ENCODE assay signal across 17 mouse cellular contexts in the genomic region with DNA sequence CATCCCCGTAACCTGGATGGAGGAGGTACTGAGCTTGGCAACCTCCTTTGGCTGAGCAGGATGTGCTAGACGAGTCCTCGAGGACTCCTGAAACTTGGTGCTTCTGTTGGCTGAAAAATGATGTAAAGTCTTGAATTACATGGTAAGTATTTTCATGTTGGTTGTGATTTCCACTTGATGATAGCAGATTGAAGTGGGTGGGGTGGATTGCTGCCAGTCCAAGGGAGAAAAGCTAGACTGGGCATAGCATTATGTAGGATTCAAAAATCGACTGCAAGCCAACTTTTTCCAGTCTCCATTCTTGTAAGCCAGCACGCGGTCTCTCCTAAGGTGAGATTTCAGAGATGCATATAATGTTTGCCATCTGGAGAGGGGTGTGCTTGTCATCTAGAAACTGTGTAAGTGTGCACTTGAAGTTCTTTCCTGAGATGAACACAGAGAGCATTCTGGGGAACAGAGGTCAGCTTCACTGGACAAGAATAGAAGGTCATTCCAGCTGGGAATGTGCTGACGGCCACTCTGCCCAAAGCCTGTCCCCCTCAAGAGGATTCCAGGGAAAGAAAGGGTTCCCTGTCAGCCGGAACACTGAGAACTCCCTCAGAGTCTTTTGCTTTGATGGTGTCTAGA. TPM values are rescaled to one million over a fixed set of nuclear protein-coding genes. Genes with fewer than 3 reads are reported as not detected.
DNase-seq lines count a peak whose midpoint lies in the region; ATAC-seq and TF ChIP-seq lines count a peak whose summit lies in the region.
"Had no signal": no experiment of that assay in that cellular context is flagged by ENCODE, and none has a peak within 500 bp of the region (broad histone marks: within the 10 kb centered on the region; RNA-seq: fewer than 3 reads in every experiment).

No protein-coding gene starts in this region.

- H3K27me3 ChIP-seq in heart, embryonic 12.5 days (replicated peaks): no peaks in the 10 kb centered on the region
- no peaks in the 10 kb centered on the region for H3K27me3 ChIP-seq in lung, postnatal 0 days (replicated peaks; ENCODE audit: insufficient read depth, low read length)
- no peaks in the 10 kb centered on the region for H3K27me3 ChIP-seq in kidney, embryonic 16.5 days (ENCODE audit: insufficient read depth, low read length)
- H3K27me3 ChIP-seq: embryonic facial prominence, embryonic 15.5 days; forebrain, embryonic 15.5 days; limb, embryonic 15.5 days; midbrain, embryonic 15.5 days; neural tube, embryonic 13.5 days had no signal

- no peak overlapping the region for H3K9ac ChIP-seq in heart, embryonic 12.5 days
- no peak overlapping the region for H3K9ac ChIP-seq in lung, postnatal 0 days (replicated peaks; ENCODE audit: low read depth)
- H3K9ac ChIP-seq in kidney, embryonic 16.5 days (replicated peaks; ENCODE audit: low read length): no peak overlapping the region
- H3K9ac ChIP-seq: embryonic facial prominence, embryonic 15.5 days; forebrain, embryonic 15.5 days; limb, embryonic 15.5 days; midbrain, embryonic 15.5 days; neural tube, embryonic 13.5 days had no signal

- TF ChIP-seq CTCF in lung, postnatal 0 days (IDR thresholded peaks at IDR 0.05): no peak

- H3K4me3 ChIP-seq in heart, embryonic 12.5 days: no peak overlapping the region
- no peak overlapping the region for H3K4me3 ChIP-seq in lung, postnatal 0 days (ENCODE audit: low read depth, low read length)
- H3K4me3 ChIP-seq in kidney, embryonic 16.5 days (ENCODE audit: low read length): no peak overlapping the region
- H3K4me3 ChIP-seq: embryonic facial prominence, embryonic 15.5 days; forebrain, embryonic 15.5 days; limb, embryonic 15.5 days; midbrain, embryonic 15.5 days; neural tube, embryonic 13.5 days had no signal

- H3K27ac ChIP-seq in heart, embryonic 12.5 days (ENCODE audit: poor library complexity, severe bottlenecking): 0 out of 2 replicates have a peak overlapping the region, but pooled peaks have one; percentile 6
- 0 out of 2 replicates have a peak overlapping the region, but pooled peaks have one; percentile 32 for H3K27ac ChIP-seq in lung, postnatal 0 days (ENCODE audit: low read length)
- no peak overlapping the region for H3K27ac ChIP-seq in kidney, embryonic 16.5 days (ENCODE audit: low read length)
- H3K27ac ChIP-seq: embryonic facial prominence, embryonic 15.5 days; forebrain, embryonic 15.5 days; limb, embryonic 15.5 days; macrophage; midbrain, embryonic 15.5 days; neural tube, embryonic 13.5 days had no signal

- H3K9me3 ChIP-seq in heart, embryonic 12.5 days (replicated peaks): no peaks in the 10 kb centered on the region
- H3K9me3 ChIP-seq in lung, postnatal 0 days (ENCODE audit: low read length): no peaks in the 10 kb centered on the region
- no peaks in the 10 kb centered on the region for H3K9me3 ChIP-seq in kidney, embryonic 16.5 days (ENCODE audit: low read length)
- H3K9me3 ChIP-seq: embryonic facial prominence, embryonic 15.5 days; forebrain, embryonic 15.5 days; limb, embryonic 15.5 days; midbrain, embryonic 15.5 days; neural tube, embryonic 13.5 days had no signal

- ATAC-seq in heart, embryonic 12.5 days (ENCODE audit: insufficient number of reproducible peaks, low FRiP score): no peak
- peak; percentile 69 for ATAC-seq in lung, postnatal 0 days
- no peak for ATAC-seq in kidney, embryonic 16.5 days (ENCODE audit: low FRiP score, low TSS enrichment)
- ATAC-seq: forebrain, embryonic 15.5 days; midbrain, embryonic 15.5 days had no signal

- no peak overlapping the region for H3K4me2 ChIP-seq in heart, embryonic 12.5 days
- no peak overlapping the region for H3K4me2 ChIP-seq in lung, postnatal 0 days (replicated peaks; ENCODE audit: low read depth, low read length)
- H3K4me2 ChIP-seq in kidney, embryonic 16.5 days (replicated peaks; ENCODE audit: low read depth, low read length): no peak overlapping the region
- H3K4me2 ChIP-seq: embryonic facial prominence, embryonic 15.5 days; forebrain, embryonic 15.5 days; limb, embryonic 15.5 days; midbrain, embryonic 15.5 days; neural tube, embryonic 13.5 days had no signal

- intact Hi-C loops in heart, postnatal 25 days (cut with DNase I): no loop called here

- DNase-seq in heart, postnatal 25 days (ENCODE audit: low spot score): no peak
- peak; percentile 89 for DNase-seq in brain, adult 2 months (ENCODE audit: low read depth, low spot score)
- DNase-seq in layer of hippocampus, adult 8-10 months (ENCODE audit: low spot score in 2 of 2): peak; percentile 11 to 58
- DNase-seq in lung, postnatal 0 days (ENCODE audit: low spot score): peak; percentile 36
- DNase-seq in retina, postnatal 1 day: no peak
- DNase-seq in kidney, postnatal 36 days: no peak
- DNase-seq: adrenal gland, postnatal 14 days; kidney, postnatal 25 days; thymus, postnatal 36 days had no signal

- peak; percentile 68 for TF ChIP-seq EP300 in lung, postnatal 0 days (IDR thresholded peaks at IDR 0.05)

- WGBS in heart, embryonic 12.5 days: 64% methylated on average over 8 of the region's 8 CpGs
- WGBS in lung, postnatal 0 days: 42% methylated on average over 8 of the region's 8 CpGs
- 75% methylated on average over 8 of the region's 8 CpGs for WGBS in kidney, embryonic 16.5 days

- peaks cover 26% of the 10 kb centered on the region for H3K4me1 ChIP-seq in heart, embryonic 12.5 days (replicated peaks)
- peaks cover 10% of the 10 kb centered on the region; the same call in 1 of the 2 replicates for H3K4me1 ChIP-seq in lung, postnatal 0 days (ENCODE audit: insufficient read depth, low read depth, low read length)
- H3K4me1 ChIP-seq in kidney, embryonic 16.5 days (ENCODE audit: insufficient read depth, low read length): no peaks in the 10 kb centered on the region

- no peaks in the 10 kb centered on the region for H3K36me3 ChIP-seq in heart, embryonic 12.5 days
- H3K36me3 ChIP-seq in lung, postnatal 0 days (ENCODE audit: insufficient read depth, low read length): no peaks in the 10 kb centered on the region
- no peaks in the 10 kb centered on the region for H3K36me3 ChIP-seq in kidney, embryonic 16.5 days (ENCODE audit: insufficient read depth, low read length)
- H3K36me3 ChIP-seq: embryonic facial prominence, embryonic 15.5 days; forebrain, embryonic 15.5 days; limb, embryonic 15.5 days; midbrain, embryonic 15.5 days; neural tube, embryonic 13.5 days had no signal

RNA-seq across cellular contexts. Expression of a gene that starts 5.1 kb away (rescaled TPM):
- polyA plus RNA-seq in heart, embryonic 12.5 days (2016; fragmentation: Nextera tagmentation; extraction: Ambion mirVana): 2.6 and 3.5 TPM in 2 replicates
- total RNA-seq in heart, postnatal 25 days (2021): under 1 TPM in 1 of 2 experiments, not detected in 1; 0.22 TPM
- total RNA-seq in layer of hippocampus, adult 8-10 months (2022): 1 to 10 TPM in 2 of 4 experiments, under 1 TPM in 2; 0.61 to 1.1 (median 1.0) TPM
- 0.73 and 1.0 TPM in 2 replicates for polyA plus RNA-seq in lung, postnatal 0 days (2015; fragmentation: Nextera tagmentation; extraction: Ambion mirVana)
- polyA plus RNA-seq in kidney, embryonic 16.5 days (2015; fragmentation: Nextera tagmentation; extraction: Ambion mirVana): 1.2 and 1.7 TPM in 2 replicates

Comparison
In these comparisons a context has a peak if more than half of its experiments do, and no peak if none do; other contexts are left out.
1. DNase-seq: peak in brain, adult 2 months (single experiment), layer of hippocampus, adult 8-10 months (2 of 2) and lung, postnatal 0 days (single experiment); none in heart, postnatal 25 days (single experiment), retina, postnatal 1 day (single experiment) and kidney, postnatal 36 days (0 of 2).